Mouse (Mus musculus) liver, embryonic 11.5 days (tissue): ENCODE measurements around the gene Grrp1. TPM values are rescaled to one million over a fixed set of nuclear protein-coding genes. Genes with fewer than 3 reads are reported as not detected.
"Not testable (repeated sequence)": the region's sequence is repeated elsewhere in the genome, so short reads cannot be mapped to it uniquely, and the experiment has no call there.

Experiments used
- ATAC-seq: fragments of 200-750 bp; cut with Nextera tagmentation; replicated peaks from 2 replicates; pipeline ENCODE4 v1.8.0; 2017; ENCODE audit warnings: moderate number of reproducible peaks, mild to moderate bottlenecking, moderate TSS enrichment, moderate library complexity; ENCODE audit not compliant: low FRiP score
- DNase-seq: peaks from one replicate; pipeline ENCODE4 v3.0.0-alpha.2; 2017; ENCODE audit warnings: low spot score
- H3K27ac ChIP-seq: fragments of 300-500 bp; sonication (generic); 2 replicates; pipeline ENCODE4 v1.5.1; 2014; ENCODE audit warnings: mild to moderate bottlenecking, low read depth, low read length, control low read depth
- H3K27me3 ChIP-seq: fragments of 300-500 bp; sonication (generic); replicated peaks from 2 replicates; pipeline ENCODE4 v1.6.1; 2014; ENCODE audit warnings: low read length, mixed read lengths; ENCODE audit not compliant: control insufficient read depth, insufficient read depth
- H3K36me3 ChIP-seq: fragments of 300-500 bp; sonication (generic); 2 replicates; pipeline ENCODE4 v1.6.1; 2014; ENCODE audit warnings: mild to moderate bottlenecking, low read length, moderate library complexity, mixed read lengths; ENCODE audit not compliant: control insufficient read depth, insufficient read depth
- H3K4me1 ChIP-seq: fragments of 300-500 bp; sonication (generic); replicated peaks from 2 replicates; pipeline ENCODE4 v1.6.1; 2014; ENCODE audit warnings: low read length, mixed read lengths; ENCODE audit not compliant: control insufficient read depth, insufficient read depth
- H3K4me2 ChIP-seq: fragments of 300-500 bp; sonication (generic); 2 replicates; pipeline ENCODE4 v1.6.1; 2014; ENCODE audit warnings: mild to moderate bottlenecking, control low read depth, moderate library complexity
- H3K4me3 ChIP-seq: fragments of 300-500 bp; sonication (generic); 2 replicates; pipeline ENCODE4 v1.5.1; 2014; ENCODE audit warnings: low read depth, low read length, control low read depth
- H3K9ac ChIP-seq: fragments of 300-500 bp; sonication (generic); 2 replicates; pipeline ENCODE4 v1.6.1; 2014; ENCODE audit warnings: low read depth, low read length, control low read depth
- H3K9me3 ChIP-seq: fragments of 300-500 bp; sonication (generic); 2 replicates; pipeline ENCODE4 v1.6.1; 2016; ENCODE audit warnings: low read length, inconsistent platforms, mixed read lengths; ENCODE audit not compliant: control insufficient read depth
- WGBS: fragments of 180-500 bp; shearing (Covaris S2); extraction: QIAGEN DNeasy Blood & Tissue Kit; methylation state at CpG from one replicate; pipeline ENCODE4 v1.1.7; 2014; 5-methylcytosine and 5-hydroxymethylcytosine counted together
- polyA plus RNA-seq: library from polyadenylated mRNA; unstranded; fragments of >200 nt; fragmentation: Nextera tagmentation; extraction: Ambion mirVana; gene quantifications from 2 replicates; pipeline ENCODE4 v1.2.1, GENCODE M21; 2014

The Grrp1 gene
- 2.5 and 3.8 TPM in 2 replicates for polyA plus RNA-seq

GRCm38 (mm10) chr4:134253722-134254324, at the start of gene Grrp1:
Grrp1 (minus strand) TSS chr4:134254106.
- WGBS = 2% methylated on average over 13 of the region's 13 CpGs
- Histone ChIP-seq H3K4me2 (peak within 1 kb of the TSS; percentile 89), H3K27ac (no peak within 1 kb of the TSS), H3K9me3 (no peaks in the 10 kb centered on the region), H3K27me3 (peaks cover 67% of the 10 kb centered on the region), H3K9ac (peak within 1 kb of the TSS; percentile 23; the same call in 1 of the 2 replicates), H3K4me1 (peaks cover 51% of the 10 kb centered on the region), H3K36me3 (no peaks in the 10 kb centered on the region), H3K4me3 (peak within 1 kb of the TSS; percentile 32)
- ATAC-seq (no peak), DNase-seq (peak; percentile 63)

- H3K27ac ChIP-seq = no peak overlapping the region
- DNase-seq (no peak), ATAC-seq (no peak)
- no peak overlapping the region for H3K9ac ChIP-seq
- WGBS = 85% methylated on average over 5 of the region's 5 CpGs
- no peak overlapping the region for H3K4me3 ChIP-seq
- H3K9me3 ChIP-seq = no peaks in the 10 kb centered on the region
- H3K27me3 ChIP-seq = no peaks in the 10 kb centered on the region
- no peaks in the 10 kb centered on the region for H3K36me3 ChIP-seq
- no peak overlapping the region for H3K4me2 ChIP-seq
- 0 out of 2 replicates have a peak, but pooled peaks cover 5% of the 10 kb centered on the region for H3K4me1 ChIP-seq
Measured at GRCm38 (mm10) chr4:134302084-134302483, 48.2 kb upstream of the Grrp1 start.

GRCm38 (mm10) chr4:134300316-134300715, 46.4 kb upstream of the Grrp1 start:
- H3K36me3 ChIP-seq = no peaks in the 10 kb centered on the region
- no peak for DNase-seq
- 0 out of 2 replicates have a peak, but pooled peaks cover 3% of the 10 kb centered on the region for H3K4me1 ChIP-seq
- no peak for ATAC-seq
- WGBS = 70% methylated on average over 9 of the region's 9 CpGs
- H3K27ac ChIP-seq = no peak overlapping the region
- no peak overlapping the region for H3K9ac ChIP-seq
- no peaks in the 10 kb centered on the region for H3K27me3 ChIP-seq
- H3K4me3 ChIP-seq = no peak overlapping the region
- H3K9me3 ChIP-seq = no peaks in the 10 kb centered on the region
- H3K4me2 ChIP-seq = no peak overlapping the region

GRCm38 (mm10) chr4:134299498-134299810, 45.5 kb upstream of the Grrp1 start:
- H3K4me1 ChIP-seq = 0 out of 2 replicates have a peak, but pooled peaks cover 3% of the 10 kb centered on the region
- no peak overlapping the region for H3K4me2 ChIP-seq
- H3K9me3 ChIP-seq = no peaks in the 10 kb centered on the region
- no peaks in the 10 kb centered on the region for H3K36me3 ChIP-seq
- DNase-seq (no peak), ATAC-seq (no peak)
- WGBS = 54% methylated on average over 4 of the region's 4 CpGs
- H3K27me3 ChIP-seq = no peaks in the 10 kb centered on the region
- H3K9ac ChIP-seq = no peak overlapping the region
- H3K4me3 ChIP-seq = no peak overlapping the region
- no peak overlapping the region for H3K27ac ChIP-seq

- no peak overlapping the region for H3K9ac ChIP-seq
- ATAC-seq (no peak), DNase-seq (no peak)
- H3K9me3 ChIP-seq = no peaks in the 10 kb centered on the region
- H3K4me1 ChIP-seq = 0 out of 2 replicates have a peak, but pooled peaks cover 3% of the 10 kb centered on the region
- H3K27ac ChIP-seq = no peak overlapping the region
- H3K4me2 ChIP-seq = no peak overlapping the region
- no peak overlapping the region for H3K4me3 ChIP-seq
- H3K27me3 ChIP-seq = 0 out of 2 replicates have a peak, but pooled peaks cover 2% of the 10 kb centered on the region
- WGBS = 61% methylated on average over 19 of the region's 19 CpGs
- no peaks in the 10 kb centered on the region for H3K36me3 ChIP-seq
Measured at GRCm38 (mm10) chr4:134298626-134299497, 45.0 kb upstream of the Grrp1 start.

GRCm38 (mm10) chr4:134297369-134297768, 43.5 kb upstream of the Grrp1 start:
- ATAC-seq (no peak), DNase-seq (no peak)
- H3K27ac ChIP-seq = no peak overlapping the region
- H3K4me3 ChIP-seq = no peak overlapping the region
- H3K9me3 ChIP-seq = no peaks in the 10 kb centered on the region
- 87% methylated on average over 8 of the region's 8 CpGs for WGBS
- no peaks in the 10 kb centered on the region for H3K36me3 ChIP-seq
- H3K9ac ChIP-seq = no peak overlapping the region
- H3K4me2 ChIP-seq = no peak overlapping the region
- 0 out of 2 replicates have a peak, but pooled peaks cover 3% of the 10 kb centered on the region for H3K4me1 ChIP-seq
- H3K27me3 ChIP-seq = 0 out of 2 replicates have a peak, but pooled peaks cover 5% of the 10 kb centered on the region

- 81% methylated on average over 4 of the region's 4 CpGs for WGBS
- DNase-seq = no peak
Measured at GRCm38 (mm10) chr4:134296523-134296922, 42.6 kb upstream of the Grrp1 start.

GRCm38 (mm10) chr4:134296096-134296495, 42.2 kb upstream of the Grrp1 start:
- not testable (repeated sequence) for H3K36me3 ChIP-seq, H3K4me2 ChIP-seq, DNase-seq, H3K27me3 ChIP-seq, H3K4me3 ChIP-seq, ATAC-seq, H3K4me1 ChIP-seq, H3K27ac ChIP-seq, H3K9me3 ChIP-seq, H3K9ac ChIP-seq
- WGBS = 81% methylated on average over 4 of the region's 4 CpGs

More at GRCm38 (mm10) chr4:134296523-134296922, 42.6 kb upstream of the Grrp1 start:
- Histone ChIP-seq H3K27me3 (0 out of 2 replicates have a peak, but pooled peaks cover 5% of the 10 kb centered on the region), H3K9ac (no peak overlapping the region), H3K36me3 (no peaks in the 10 kb centered on the region), H3K4me1 (0 out of 2 replicates have a peak, but pooled peaks cover 3% of the 10 kb centered on the region), H3K27ac (no peak overlapping the region), H3K4me2 (no peak overlapping the region), H3K4me3 (no peak overlapping the region), H3K9me3 (no peaks in the 10 kb centered on the region)
- ATAC-seq = no peak
